Mouse (Mus musculus): ENCODE measurements around the gene Daam2. TPM values are rescaled to one million over a fixed set of nuclear protein-coding genes. Genes with fewer than 3 reads are reported as not detected.
"Not testable (repeated sequence)": the region's sequence is repeated elsewhere in the genome, so short reads cannot be mapped to it uniquely, and the experiment has no call there.

The Daam2 gene
- polyA plus RNA-seq, 1 experiment from 2014 or later: 7.0 TPM

DNA sequence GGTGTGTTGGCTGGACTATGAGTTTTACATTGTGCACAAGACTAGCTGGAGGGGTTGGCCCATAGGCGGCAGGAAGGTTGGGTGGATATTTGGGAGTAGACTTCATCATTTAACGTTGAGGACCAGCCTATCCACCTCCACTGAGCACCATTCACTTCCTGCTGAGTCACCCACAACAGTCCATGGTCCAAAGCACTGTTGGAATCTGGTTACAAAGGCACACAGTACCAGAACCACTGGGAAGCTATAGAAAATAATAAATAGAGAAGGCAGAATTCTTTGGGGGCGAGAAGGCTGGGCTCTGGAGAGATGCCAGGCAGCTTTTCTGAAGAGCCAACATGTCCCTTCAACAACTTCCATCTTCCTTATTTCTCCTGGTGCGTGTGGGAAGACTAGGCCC is 107.8 kb downstream of the Daam2 start:
- H3K4me3 ChIP-seq (replicated peaks; ENCODE audit: low read length): no peak overlapping the region
- 0 out of 2 replicates have a peak, but pooled peaks have one; percentile 8 for ATAC-seq (ENCODE audit: insufficient read depth, low FRiP score)
- peaks cover 12% of the 10 kb centered on the region for H3K36me3 ChIP-seq (ENCODE audit: control insufficient read depth, insufficient read depth, low read length)
- H3K4me1 ChIP-seq (ENCODE audit: control insufficient read depth, insufficient read depth, low read length): no peaks in the 10 kb centered on the region
- no peaks in the 10 kb centered on the region for H3K9me3 ChIP-seq (replicated peaks; ENCODE audit: control insufficient read depth, low read length)
- WGBS: 78% methylated on average over 4 of the region's 4 CpGs
- no peak overlapping the region for H3K4me2 ChIP-seq (ENCODE audit: low read depth, low read length)
- no peaks in the 10 kb centered on the region for H3K27me3 ChIP-seq (ENCODE audit: control insufficient read depth, insufficient read depth, low read length)
- H3K9ac ChIP-seq (ENCODE audit: low read length): no peak overlapping the region
- no peak overlapping the region for H3K27ac ChIP-seq (ENCODE audit: low read length)

- H3K36me3 ChIP-seq (ENCODE audit: control insufficient read depth, insufficient read depth, low read length): peaks cover 4% of the 10 kb centered on the region; the same call in 1 of the 2 replicates
- H3K27ac ChIP-seq (ENCODE audit: low read length): peak overlapping the region; percentile 37; the same call in 1 of the 2 replicates
- no peak overlapping the region for H3K9ac ChIP-seq (ENCODE audit: low read length)
- H3K27me3 ChIP-seq (ENCODE audit: control insufficient read depth, insufficient read depth, low read length): no peaks in the 10 kb centered on the region
- H3K4me1 ChIP-seq (ENCODE audit: control insufficient read depth, insufficient read depth, low read length): peaks cover 8% of the 10 kb centered on the region; the same call in 1 of the 2 replicates
- no peak overlapping the region for H3K4me2 ChIP-seq (ENCODE audit: low read depth, low read length)
- H3K4me3 ChIP-seq (replicated peaks; ENCODE audit: low read length): no peak overlapping the region
- 52% methylated on average over 6 of the region's 6 CpGs for WGBS
- H3K9me3 ChIP-seq (replicated peaks; ENCODE audit: control insufficient read depth, low read length): no peaks in the 10 kb centered on the region
- peak; percentile 61; the same call in 1 of the 2 replicates for ATAC-seq (ENCODE audit: insufficient read depth, low FRiP score)
Measured at GRCm38 (mm10) chr17:49450922-49451321, 113.2 kb downstream of the Daam2 start.

DNA sequence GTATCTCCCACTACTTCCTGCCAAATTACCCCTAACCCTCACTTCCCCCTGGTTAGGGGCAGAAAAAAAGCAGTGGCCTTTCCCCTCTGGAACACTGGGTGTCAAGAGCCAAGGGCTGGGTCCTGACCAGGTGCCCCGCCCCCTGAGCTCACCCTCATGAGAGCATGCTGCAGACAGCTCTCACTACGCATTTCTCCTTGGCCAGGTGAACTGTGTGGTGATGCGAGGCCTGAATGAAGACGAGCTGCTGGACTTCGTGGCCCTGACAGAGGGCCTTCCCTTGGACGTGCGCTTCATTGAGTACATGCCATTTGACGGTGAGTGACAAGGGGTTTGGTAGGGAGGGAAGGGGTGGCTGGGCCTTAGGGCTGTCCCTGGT is 114.9 kb downstream of the Daam2 start:
- H3K4me3 ChIP-seq (replicated peaks; ENCODE audit: low read length): no peak overlapping the region
- H3K36me3 ChIP-seq (ENCODE audit: control insufficient read depth, insufficient read depth, low read length): no peaks in the 10 kb centered on the region
- no peaks in the 10 kb centered on the region for H3K27me3 ChIP-seq (ENCODE audit: control insufficient read depth, insufficient read depth, low read length)
- ATAC-seq (ENCODE audit: insufficient read depth, low FRiP score): no peak; the same call in 1 of the 2 replicates
- H3K9ac ChIP-seq (ENCODE audit: low read length): no peak overlapping the region
- peaks cover 8% of the 10 kb centered on the region; the same call in 1 of the 2 replicates for H3K4me1 ChIP-seq (ENCODE audit: control insufficient read depth, insufficient read depth, low read length)
- 85% methylated on average over 8 of the region's 8 CpGs for WGBS
- no peaks in the 10 kb centered on the region for H3K9me3 ChIP-seq (replicated peaks; ENCODE audit: control insufficient read depth, low read length)
- H3K27ac ChIP-seq (ENCODE audit: low read length): no peak overlapping the region
- no peak overlapping the region for H3K4me2 ChIP-seq (ENCODE audit: low read depth, low read length)

GRCm38 (mm10) chr17:49448570-49449229 is 115.4 kb downstream of the Daam2 start:
- Histone ChIP-seq H3K4me1 (ENCODE audit: control insufficient read depth, insufficient read depth, low read length) (peaks cover 8% of the 10 kb centered on the region; the same call in 1 of the 2 replicates), H3K27me3 (ENCODE audit: control insufficient read depth, insufficient read depth, low read length) (no peaks in the 10 kb centered on the region), H3K4me2 (ENCODE audit: low read depth, low read length) (no peak overlapping the region), H3K9ac (ENCODE audit: low read length) (no peak overlapping the region), H3K27ac (ENCODE audit: low read length) (no peak overlapping the region), H3K36me3 (ENCODE audit: control insufficient read depth, insufficient read depth, low read length) (no peaks in the 10 kb centered on the region), H3K4me3 (replicated peaks; ENCODE audit: low read length) (no peak overlapping the region), H3K9me3 (replicated peaks; ENCODE audit: control insufficient read depth, low read length) (no peaks in the 10 kb centered on the region)
- ATAC-seq (ENCODE audit: insufficient read depth, low FRiP score): no peak; the same call in 1 of the 2 replicates
- WGBS: 58% methylated on average over 8 of the region's 9 CpGs

DNA sequence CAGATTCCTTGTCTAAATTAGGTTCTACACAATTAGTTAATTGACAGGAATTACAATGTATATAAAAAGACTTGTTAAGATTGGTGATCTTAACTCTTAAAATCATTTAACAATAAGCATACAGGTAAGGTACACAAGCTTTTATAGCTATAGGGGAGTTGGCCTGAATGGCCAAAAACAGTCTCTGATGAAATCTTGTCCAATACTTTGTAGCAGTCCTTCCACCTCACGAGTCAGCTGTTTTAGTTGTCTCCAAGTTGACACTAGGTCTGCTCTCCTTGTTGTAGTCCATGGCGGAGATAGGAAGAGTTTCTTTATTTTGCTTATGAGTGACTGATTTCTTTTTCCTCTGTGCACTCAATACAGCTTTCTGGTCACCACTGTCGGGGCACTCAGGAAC is 121.3 kb downstream of the Daam2 start:
- not testable (repeated sequence) for H3K9ac ChIP-seq (ENCODE audit: low read length); H3K27me3 ChIP-seq (ENCODE audit: control insufficient read depth, insufficient read depth, low read length); H3K4me2 ChIP-seq (ENCODE audit: low read depth, low read length); H3K9me3 ChIP-seq (replicated peaks; ENCODE audit: control insufficient read depth, low read length); H3K27ac ChIP-seq (ENCODE audit: low read length); H3K4me1 ChIP-seq (ENCODE audit: control insufficient read depth, insufficient read depth, low read length); ATAC-seq (ENCODE audit: insufficient read depth, low FRiP score); H3K4me3 ChIP-seq (replicated peaks; ENCODE audit: low read length); H3K36me3 ChIP-seq (ENCODE audit: control insufficient read depth, insufficient read depth, low read length)
- WGBS: 54% methylated on average over 3 of the region's 3 CpGs

DNA sequence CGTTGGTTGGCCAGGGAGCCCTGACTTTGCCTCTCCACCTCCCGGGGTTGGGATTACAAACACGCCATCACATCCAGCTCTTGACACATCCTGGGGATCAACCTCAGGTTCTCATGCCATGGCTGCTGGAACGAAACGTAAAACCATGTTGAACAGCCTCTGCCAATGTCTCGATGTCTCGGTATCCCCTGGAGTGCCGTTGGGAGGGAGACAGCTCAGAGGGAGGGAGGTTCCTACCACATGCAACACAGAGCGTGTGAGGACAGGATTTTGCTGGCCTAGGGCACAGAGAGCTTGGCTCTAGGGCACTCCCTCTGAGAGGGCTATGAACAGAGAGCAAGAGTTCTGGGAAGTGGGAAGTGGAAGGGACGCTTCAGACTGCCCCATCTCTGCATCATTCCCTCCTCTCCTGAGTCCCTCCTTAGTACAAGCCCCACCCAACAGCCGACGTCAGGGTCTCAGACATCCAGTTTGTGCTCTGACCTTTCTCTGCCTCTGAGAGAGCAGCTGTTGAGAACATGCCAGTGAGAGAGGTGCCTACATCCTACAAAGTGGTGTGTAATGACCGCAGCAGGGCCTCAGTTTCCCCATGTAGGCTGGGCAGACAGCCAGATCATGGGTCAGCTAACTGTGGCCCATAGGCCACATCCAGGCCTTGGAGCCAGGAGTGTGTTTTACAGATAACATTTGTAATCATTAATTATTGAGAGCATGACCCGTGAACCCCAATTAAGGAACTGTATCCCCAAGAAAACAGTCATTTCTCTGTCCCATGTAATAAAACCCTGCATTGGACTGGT is 123.6 kb downstream of the Daam2 start:
- 72% methylated on average over 14 of the region's 14 CpGs for WGBS
- no peaks in the 10 kb centered on the region for H3K9me3 ChIP-seq (replicated peaks; ENCODE audit: control insufficient read depth, low read length)
- no peak overlapping the region for H3K4me3 ChIP-seq (replicated peaks; ENCODE audit: low read length)
- H3K4me1 ChIP-seq (ENCODE audit: control insufficient read depth, insufficient read depth, low read length): no peaks in the 10 kb centered on the region; the same call in 1 of the 2 replicates
- H3K27me3 ChIP-seq (ENCODE audit: control insufficient read depth, insufficient read depth, low read length): no peaks in the 10 kb centered on the region
- H3K27ac ChIP-seq (ENCODE audit: low read length): no peak overlapping the region
- 0 out of 2 replicates have a peak, but pooled peaks have one; percentile 33 for ATAC-seq (ENCODE audit: insufficient read depth, low FRiP score)
- H3K36me3 ChIP-seq (ENCODE audit: control insufficient read depth, insufficient read depth, low read length): peaks cover 9% of the 10 kb centered on the region; the same call in 1 of the 2 replicates
- no peak overlapping the region for H3K4me2 ChIP-seq (ENCODE audit: low read depth, low read length)
- H3K9ac ChIP-seq (ENCODE audit: low read length): no peak overlapping the region

GRCm38 (mm10) chr17:49439706-49440105 is 124.4 kb downstream of the Daam2 start:
- H3K27me3 ChIP-seq (ENCODE audit: control insufficient read depth, insufficient read depth, low read length): no peaks in the 10 kb centered on the region
- no peak overlapping the region for H3K27ac ChIP-seq (ENCODE audit: low read length)
- H3K4me1 ChIP-seq (ENCODE audit: control insufficient read depth, insufficient read depth, low read length): no peaks in the 10 kb centered on the region; the same call in 1 of the 2 replicates
- no peak overlapping the region for H3K4me2 ChIP-seq (ENCODE audit: low read depth, low read length)
- H3K9me3 ChIP-seq (replicated peaks; ENCODE audit: control insufficient read depth, low read length): no peaks in the 10 kb centered on the region
- H3K4me3 ChIP-seq (replicated peaks; ENCODE audit: low read length): no peak overlapping the region
- ATAC-seq (ENCODE audit: insufficient read depth, low FRiP score): no peak
- H3K9ac ChIP-seq (ENCODE audit: low read length): no peak overlapping the region
- WGBS: 78% methylated on average over 4 of the region's 4 CpGs
- H3K36me3 ChIP-seq (ENCODE audit: control insufficient read depth, insufficient read depth, low read length): peaks cover 16% of the 10 kb centered on the region; the same call in 1 of the 2 replicates

DNA sequence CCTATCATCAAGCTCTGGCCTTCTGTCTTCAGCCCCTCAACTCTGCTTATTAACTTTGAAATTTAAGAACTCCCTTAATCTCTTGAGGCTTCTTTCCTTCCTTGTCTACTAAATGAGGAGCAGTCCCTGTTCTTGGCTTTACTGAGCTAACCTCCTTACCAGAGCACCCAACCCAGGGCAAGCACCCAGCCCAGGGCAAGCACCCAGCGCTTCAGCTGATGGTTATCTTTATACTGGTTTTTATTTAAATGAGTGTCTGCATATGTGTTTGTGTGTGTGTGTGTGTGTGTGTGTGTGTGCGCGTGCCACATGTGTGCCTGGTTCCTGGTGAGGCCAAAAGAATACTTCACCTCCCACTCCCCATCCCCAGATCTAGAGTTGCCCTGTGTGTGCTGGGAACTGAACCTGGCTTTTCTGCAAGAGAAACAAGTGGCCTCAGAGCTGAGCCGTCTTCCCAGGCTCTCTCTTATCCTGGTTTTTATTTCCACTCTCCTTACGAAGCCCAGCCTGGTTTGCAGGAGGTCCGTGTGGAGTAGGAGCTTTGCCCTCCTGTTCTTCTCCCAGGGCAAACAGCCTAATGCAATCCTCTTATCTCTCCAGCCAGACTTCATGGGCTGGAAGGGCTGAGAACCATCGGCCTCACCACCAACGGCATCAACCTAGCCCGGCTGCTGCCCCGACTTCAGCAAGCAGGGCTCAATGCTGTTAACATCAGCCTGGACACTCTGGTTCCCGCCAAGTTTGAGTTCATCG is 125.1 kb downstream of the Daam2 start:
- no peak overlapping the region for H3K9ac ChIP-seq (ENCODE audit: low read length)
- no peak overlapping the region for H3K27ac ChIP-seq (ENCODE audit: low read length)
- WGBS: 65% methylated on average over 12 of the region's 12 CpGs
- peaks cover 22% of the 10 kb centered on the region; the same call in 1 of the 2 replicates for H3K36me3 ChIP-seq (ENCODE audit: control insufficient read depth, insufficient read depth, low read length)
- H3K9me3 ChIP-seq (replicated peaks; ENCODE audit: control insufficient read depth, low read length): no peaks in the 10 kb centered on the region
- no peaks in the 10 kb centered on the region; the same call in 1 of the 2 replicates for H3K4me1 ChIP-seq (ENCODE audit: control insufficient read depth, insufficient read depth, low read length)
- H3K4me3 ChIP-seq (replicated peaks; ENCODE audit: low read length): no peak overlapping the region
- no peaks in the 10 kb centered on the region for H3K27me3 ChIP-seq (ENCODE audit: control insufficient read depth, insufficient read depth, low read length)
- ATAC-seq (ENCODE audit: insufficient read depth, low FRiP score): peak; percentile 56; the same call in 1 of the 2 replicates
- H3K4me2 ChIP-seq (ENCODE audit: low read depth, low read length): no peak overlapping the region
